Mouse (Mus musculus) kidney, postnatal 10 days (tissue): ENCODE measurements around the gene Timp1.

Experiments used
- DNase-seq: peaks from one replicate; pipeline ENCODE4 v3.0.0; 2021; ENCODE audit warnings: mixed read lengths

Timp1 gene

DNA sequence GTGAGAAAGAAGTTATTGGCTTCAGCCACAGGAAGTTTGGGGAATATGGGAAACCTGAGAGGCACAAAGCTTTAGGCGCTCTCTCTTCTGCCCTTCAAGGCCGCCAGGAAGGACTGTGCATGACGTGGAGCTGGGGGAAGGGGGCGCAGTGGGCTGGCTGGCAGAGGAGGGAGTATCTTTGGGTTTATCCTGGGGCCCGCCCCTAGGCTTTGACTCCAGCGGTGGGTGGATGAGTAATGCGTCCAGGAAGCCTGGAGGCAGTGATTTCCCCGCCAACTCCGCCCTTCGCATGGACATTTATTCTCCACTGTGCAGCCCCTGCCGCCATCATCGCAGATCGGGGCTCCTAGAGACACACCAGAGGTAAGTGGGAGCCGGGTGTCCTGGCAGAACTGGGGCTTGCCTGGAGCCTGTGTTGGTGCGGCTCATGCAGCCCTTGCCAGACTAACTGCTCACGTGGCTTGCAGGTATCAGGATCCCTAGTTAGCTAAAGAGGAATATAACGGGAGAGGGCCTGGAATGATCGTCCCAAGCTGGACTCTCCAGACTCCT lies at the start of gene Timp1:
TSS of gene Timp1 (plus strand) at position 205 of the 552 bp plus-strand sequence.
- DNase-seq, result peak; percentile 62

DNA sequence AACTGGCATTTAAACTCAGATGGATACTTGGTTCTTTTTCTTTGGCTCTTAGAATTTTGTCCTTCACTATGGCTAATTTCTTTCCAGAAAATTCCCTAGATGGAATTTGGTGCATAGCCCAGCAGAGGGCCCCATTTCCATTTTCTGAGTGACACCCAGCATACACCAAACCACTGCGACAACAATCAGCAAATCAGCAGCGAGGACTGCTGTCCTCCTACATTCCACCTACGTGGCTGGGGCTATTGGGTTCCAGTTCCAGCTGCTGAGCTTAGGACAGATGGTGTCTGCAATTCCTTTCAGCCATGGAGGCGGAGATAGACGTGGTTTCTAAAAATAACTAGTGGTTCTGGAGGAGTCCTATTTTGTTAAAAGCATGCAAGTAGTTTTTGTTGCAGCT lies 41.0 kb upstream of the Timp1 start:
- peak; percentile 72 for DNase-seq

DNA sequence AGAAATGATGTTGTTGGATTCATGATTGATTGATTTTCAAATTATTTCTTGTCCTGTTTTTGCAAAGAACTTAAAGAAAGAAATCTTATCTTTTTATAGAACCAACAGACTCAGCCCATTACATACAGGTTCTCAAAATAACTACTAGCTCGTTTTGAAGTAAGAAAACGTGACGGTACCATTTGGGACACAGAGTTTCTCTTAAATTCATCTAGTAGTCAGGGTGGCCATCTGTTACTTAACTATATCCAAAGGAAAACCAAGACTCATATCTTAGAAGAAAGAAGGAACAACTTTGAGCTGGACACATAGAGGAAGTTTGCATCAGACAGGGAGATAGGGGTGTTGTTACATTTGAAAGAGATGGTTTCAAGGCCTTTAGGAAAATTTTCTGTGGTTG lies 22.7 kb upstream of the Timp1 start:
- DNase-seq, result no peak

DNA sequence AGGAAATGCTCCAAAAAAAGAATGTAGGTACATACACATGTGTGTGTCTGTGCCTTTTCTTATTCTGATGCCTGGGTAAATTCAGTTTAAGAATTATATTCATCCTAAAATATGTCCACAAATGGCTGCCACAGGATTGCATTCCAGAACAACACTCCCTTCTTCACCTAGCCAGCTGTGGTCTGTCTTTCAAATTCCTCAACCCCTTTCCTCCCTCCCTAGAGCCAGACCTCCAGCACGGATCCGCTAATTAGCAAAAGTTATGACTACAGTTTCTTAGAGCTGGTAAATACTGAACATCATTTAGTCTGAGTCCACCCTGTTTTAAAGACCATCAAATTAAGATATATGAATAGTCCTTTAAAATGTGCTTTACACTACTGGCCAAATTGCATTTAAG lies 22.1 kb upstream of the Timp1 start:
- no peak for DNase-seq

DNA sequence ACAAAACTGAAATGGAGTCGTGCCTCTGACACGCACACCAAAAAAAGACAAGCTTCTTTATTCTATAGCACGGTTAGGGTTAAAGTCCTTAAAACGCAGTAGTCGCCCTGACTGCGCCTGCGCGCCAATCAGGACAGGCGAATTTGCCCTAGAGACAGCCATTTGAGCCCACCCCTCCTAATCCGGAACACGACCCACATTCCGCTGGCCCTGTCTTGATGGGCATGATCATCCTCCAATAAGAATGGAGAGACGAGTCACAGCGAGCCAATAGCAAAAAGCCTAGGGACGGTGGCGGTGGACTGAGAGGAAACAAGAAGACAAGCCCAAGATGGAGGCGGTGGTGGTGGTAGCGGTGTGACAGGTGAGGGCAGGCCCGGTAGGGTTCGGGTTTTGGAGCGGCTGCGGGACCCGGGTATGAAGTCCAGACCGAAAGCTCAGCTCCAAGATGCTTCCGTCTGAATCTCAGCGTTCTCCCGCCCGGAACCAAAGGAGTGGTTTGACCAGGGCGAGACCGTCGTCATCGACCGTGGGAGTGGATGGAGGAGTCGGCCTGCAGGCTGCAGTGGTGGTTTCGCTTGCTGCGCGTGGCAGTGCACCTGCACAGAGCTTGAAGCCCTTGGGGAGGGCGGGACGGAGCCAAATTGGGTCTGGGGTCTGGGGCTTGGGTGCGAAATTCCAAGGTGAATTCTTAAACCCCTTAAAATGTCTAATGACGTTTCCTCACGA lies 21.5 kb upstream of the Timp1 start:
- peak; percentile 92 for DNase-seq

DNA sequence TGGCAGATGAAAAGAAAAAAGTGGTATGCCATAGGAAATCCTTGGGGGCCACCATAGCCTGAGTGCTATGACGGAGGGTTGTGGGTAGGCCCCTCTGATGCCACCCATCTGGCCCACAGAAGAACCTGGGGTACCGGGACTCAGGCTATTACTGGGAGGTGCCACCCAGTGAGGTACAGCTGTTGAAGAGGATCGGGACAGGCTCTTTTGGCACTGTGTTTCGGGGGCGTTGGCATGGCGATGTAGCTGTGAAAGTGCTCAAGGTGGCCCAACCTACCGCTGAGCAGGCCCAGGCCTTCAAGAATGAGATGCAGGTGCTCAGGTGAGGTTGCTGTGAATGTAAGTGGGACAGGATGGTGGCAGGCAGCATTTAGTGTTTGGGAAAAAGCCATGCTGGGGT lies 16.2 kb upstream of the Timp1 start:
- DNase-seq, result no peak

DNA sequence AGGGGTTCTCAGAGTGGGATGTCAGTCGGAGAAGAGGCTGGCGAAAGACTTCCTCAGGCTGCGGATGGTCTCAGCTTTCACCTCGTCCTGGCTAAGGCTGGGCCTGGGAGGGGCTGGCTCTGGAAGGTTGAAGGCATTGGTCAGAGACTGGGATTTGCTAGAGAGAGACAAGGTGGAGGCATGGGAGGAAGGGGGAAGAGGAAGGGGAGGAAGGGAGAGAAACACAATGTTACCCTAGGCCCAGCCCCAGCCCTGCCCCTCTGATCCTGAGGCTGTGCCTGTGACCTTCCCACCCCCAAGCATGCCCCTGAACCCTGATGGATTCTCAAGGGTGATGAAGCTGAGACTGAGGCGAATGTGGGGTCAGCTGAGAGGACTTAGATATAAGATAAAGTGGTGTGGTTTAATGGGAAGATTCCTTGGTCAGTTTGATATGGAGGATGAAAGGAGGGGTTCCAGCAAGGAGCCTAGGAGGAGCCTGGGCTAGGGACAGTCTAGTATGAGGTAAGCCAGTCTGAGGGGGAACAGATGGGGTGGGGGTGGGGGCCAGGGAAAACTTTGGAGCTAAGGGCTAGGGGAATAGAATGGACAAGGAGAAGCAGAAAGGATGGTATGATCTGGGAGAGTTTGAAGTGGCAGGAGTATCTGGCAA lies 8.4 kb upstream of the Timp1 start:
- no peak for DNase-seq

DNA sequence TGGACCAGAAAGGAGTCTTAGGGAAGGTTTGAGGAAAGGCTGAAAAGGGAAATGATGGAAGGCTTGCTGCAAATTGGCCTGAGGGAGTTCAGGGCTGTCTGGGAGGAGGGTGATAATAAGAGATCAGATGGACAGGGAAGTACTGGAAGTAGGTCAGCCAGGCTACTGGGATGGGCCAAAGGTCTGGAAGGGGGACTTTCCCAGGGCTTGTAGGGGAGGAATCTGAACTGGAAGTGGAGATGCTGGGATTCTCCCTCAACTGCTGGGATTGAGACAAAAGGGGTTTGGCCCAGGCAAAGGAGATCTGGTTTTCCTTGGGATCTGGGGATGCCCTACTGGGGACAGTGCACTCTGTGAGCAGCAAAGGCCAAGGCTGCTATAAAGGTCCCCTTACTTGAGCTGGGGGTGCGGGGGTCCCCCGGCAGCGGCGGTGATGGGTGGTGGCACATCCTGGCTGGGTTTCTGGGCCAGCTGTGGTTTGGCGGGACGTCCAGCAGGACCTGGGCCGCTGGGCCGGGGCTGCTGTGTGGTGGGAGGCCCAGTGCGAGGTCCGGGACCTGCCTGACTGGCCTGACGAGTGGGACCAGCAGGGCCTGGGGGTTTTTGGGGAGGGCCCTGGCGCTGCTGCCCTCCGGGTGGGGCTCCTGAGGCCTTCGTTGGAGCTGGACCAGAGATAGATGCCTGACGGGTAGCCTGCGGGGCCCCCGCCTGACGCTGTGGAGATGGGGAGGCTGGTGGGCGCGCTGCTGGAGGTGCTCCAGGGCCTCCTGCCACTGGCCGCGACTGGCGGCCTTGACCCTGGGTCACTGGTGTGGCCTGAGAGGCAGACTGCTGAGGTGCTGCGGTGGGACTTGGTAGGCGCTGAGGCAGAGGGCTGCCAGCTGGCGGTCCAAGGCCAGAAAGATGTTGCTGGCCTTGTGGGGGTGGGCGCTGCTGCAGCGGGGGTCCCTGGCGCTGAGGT lies 7.6 kb upstream of the Timp1 start:
- peak; percentile 23 for DNase-seq

DNA sequence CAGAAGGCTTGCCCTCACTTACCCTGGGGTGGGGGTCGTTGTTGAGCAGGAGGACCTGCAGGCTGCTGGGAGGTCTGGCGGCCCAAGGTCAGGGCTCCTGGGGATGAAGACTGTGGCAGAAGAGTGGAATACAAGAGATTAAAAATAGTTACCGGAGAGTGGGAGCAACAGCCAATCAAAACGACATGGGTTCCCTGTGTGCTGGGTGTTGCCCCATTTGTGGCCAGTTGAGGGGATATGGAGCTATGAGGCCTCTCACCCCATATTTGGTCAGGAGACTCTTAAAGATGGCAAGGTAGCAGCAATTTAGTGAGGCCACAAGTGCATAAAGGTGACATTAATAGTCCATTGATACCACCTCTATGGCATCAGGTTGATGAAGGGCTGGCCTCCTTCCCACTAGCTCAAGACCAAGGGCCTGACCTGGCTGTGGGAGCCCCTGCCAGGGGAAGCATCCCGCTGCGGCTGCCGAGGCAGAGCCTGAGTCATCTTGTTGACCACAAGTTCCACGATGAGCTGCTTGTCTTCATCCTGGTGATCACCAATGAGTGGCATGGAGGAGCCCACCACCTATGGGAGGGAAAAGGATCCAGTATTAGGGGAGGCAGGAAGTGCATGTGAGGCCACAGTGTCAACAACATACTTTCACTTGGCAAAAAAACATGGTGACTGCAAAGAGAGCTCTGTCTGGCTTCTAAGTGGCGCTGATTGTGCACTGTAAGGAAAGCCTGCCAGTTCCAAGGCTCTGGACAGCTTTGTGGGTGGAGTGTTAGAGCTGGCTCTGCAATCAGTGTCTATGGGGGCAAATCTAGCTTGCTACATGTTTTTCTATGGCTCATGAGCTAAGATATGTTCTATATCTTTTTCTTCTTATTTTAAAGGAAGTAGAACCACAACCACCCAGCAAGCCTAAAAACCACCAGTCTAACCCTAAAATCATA lies 6.5 kb upstream of the Timp1 start:
- DNase-seq, result no peak

DNA sequence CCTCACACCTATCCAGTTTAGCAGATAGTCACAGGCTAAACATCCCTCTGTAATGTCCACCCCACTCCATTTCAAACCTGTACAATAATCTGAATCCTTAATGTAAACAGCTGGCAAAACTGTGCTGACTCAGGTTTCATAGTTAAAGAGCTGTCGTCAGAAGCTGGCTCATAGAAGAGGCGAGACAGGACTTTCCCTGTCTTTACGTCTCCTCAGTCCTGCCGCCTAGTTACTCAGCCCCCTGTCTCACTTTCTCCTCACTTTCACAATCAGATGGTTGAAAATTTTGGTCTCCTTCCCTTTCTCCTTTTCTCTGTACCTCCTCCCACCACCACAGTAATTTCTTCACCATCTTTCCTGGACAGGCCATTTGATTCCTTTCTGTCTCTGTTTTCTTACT lies 1.9 kb upstream of the Timp1 start:
- no peak for DNase-seq

DNA sequence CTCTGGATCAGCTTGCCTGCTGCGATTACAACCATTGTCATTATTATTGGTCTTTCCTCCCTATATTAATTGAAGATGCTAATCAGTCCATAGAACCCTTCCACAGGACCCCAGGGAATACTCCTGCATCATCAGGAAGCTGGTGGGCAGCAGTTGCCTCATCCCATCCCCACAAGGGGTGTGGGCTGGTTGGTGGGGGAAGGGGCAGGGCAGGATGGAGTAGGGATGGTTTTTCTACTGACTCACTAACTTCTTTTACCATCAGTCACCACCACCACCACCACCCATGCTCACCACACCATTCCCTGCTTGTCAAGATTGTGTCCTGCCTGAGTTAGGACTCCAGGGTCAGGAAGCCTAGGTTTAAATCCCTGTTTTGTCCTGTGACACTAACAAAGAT lies 763 bp upstream of the Timp1 start:
- no peak for DNase-seq

DNA sequence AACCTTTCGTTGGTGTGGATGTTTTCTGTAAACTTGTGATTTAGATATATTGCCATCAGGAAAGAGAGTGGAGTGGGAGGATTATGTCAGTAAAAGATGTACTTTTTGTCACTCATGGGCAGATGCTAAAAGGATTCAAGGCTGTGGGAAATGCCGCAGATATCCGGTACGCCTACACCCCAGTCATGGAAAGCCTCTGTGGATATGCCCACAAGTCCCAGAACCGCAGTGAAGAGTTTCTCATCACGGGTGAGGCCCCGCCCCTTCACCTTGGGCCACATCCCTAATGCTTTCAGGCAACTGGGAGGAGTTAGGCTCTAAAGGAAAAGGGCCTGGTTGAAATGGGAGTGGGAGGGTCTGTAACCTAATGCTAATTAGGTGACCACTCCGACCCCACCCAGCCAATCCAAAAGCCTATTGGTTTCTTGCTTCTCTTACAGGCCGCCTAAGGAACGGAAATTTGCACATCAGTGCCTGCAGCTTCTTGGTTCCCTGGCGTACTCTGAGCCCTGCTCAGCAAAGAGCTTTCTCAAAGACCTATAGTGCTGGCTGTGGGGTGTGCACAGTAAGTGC lies 3.0 kb downstream of the Timp1 start:
- no peak for DNase-seq

DNA sequence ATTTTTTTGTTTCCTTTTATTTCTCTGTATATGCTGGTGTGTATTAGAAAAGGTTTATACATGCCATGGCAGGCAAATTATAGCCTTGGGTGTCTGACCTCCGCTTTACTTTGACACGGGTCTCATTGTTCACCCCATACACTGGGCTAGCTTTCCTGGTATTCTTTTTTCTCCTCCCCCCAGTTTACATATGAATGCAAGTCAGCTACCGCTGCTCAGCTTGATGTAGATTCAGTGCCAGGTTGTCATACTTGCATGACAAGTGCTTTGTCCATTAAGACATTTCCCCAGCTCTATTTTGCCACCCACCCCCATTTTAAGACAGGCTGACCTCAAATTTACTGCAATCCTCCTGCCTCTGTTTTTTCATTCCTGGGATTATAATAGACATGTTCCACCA lies 5.3 kb downstream of the Timp1 start:
- DNase-seq, result no peak

DNA sequence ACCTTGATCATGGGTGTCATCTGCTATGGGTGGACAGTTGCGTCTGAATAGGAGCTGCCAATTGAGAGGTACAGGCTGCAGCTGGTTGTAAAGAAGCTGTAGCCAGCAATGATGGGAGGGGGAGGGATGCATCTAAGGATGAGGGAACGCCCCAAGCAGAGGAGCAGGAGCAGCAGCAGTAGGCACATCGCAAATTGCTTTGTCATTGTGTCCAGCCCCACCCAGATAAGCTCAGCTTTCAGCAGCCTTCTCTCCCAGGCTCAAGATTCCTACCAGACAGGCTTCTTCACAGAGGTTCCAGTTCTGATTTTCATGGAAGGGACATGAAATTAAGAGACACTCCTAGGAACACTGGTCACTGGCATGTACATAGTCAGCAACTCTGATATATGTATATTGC lies 40.1 kb downstream of the Timp1 start:
- no peak for DNase-seq

DNA sequence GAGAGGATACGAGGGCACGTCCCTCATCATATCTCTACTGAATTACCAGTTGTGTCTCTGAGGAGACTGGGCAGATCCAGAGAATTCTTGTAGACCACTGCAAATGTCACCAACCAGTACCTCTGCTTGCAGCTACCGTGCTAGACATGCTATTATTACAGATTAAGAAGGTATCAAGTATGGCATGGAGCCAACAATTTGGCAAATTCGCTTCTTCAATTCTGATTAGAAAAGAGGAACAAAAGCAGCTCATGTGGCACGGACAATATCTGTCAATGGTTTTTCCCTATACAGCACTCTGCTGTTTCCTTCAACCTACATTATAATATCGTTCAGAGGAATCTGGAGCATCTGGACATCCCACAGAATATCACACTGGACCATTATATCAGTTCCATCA lies 43.8 kb downstream of the Timp1 start:
- no peak for DNase-seq

DNA sequence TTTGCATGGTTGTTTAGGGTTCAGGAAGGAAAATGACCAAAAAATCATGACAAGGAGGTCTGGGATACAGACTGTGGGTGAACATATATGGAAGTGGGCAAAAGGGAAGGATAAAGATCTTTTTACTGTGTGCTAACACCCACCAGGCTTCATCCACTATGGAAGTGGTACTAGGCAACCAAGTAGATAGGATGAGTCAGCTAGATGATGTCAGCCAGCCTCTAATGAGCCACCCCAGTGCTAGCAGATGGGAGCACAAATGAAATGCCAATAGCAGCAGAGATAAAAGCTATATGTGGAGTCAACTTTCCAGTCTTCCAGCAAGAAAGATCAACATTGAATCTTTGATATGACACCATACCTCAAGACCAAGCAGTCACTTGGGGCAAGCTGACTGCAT lies 45.1 kb downstream of the Timp1 start:
- no peak for DNase-seq

DNA sequence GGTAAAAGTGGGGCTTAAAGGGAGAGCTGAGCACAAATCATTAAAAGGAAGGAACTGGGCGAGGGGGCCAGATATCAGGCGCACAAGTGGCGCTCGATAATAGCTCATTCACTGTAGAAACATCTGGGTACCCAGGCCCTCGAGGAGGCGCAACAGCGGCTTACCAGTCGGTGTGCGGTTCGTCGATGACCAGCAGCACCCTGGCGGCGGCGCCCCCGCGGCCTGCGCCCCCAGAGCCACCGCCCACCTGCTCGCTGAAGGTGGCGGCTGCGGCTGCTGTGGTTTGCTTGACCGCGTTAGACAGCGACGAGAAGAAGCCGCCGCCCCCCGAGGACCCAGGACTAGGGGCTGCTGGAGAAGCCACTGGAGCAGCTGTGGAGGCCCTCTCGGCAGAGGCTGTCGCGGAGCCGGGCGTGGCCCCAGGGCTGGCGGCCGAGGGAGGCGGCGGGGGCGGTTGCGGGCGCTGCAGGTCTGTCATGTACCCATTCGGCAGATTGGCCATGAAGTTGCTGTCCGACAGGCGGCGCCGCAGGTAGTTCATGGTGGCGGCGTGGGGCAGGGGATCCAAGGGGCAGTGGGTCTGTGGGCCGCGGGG lies 50.4 kb downstream of the Timp1 start:
- DNase-seq, result no peak

DNA sequence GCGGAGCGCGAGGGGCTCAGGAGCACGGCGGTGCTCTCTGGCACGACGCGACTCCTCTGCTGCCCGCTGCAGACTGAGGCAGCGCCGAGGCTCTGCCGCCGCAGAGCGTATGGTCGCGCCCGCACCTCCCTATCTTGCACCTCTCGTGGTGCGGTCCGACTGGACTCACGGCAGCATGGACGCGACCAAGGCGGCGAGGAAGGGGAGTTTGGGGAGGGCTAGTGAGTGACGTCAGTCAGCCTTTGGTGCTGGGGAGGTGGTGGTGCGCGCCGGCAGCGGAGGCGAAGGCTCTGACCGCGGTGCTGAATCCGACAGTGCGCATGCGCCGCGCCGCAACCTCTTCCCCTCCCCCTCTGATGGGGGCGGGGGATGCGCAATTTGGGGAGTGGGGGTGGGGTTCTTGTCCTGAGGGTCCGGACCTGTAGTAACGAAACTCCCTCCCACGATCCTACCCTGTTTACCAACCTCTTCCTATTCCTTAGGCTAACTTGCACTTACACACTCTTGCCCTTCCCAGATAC lies 50.9 kb downstream of the Timp1 start, which contains the start of gene Syn1:
TSS of gene Syn1 (minus strand) at position 161 of the 521 bp plus-strand sequence.
- peak; percentile 85 for DNase-seq

DNA sequence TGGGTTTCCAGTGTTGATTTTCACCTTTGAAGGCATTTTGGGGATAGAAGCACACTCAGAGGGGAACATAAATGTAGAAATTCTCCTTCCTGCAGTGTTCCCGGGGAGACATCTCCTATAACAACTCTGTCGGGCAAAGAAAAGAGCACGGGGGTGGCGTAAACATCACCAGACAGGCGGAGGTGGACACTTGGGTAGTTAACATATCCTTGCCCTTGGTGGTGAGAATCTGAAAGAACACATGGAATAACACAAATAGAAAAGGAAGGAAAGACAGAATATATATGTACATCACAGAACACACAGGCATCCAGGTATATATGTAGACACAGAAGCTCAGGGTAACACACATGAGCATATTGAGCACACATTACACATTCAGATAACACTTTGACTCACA lies 51.4 kb downstream of the Timp1 start:
- no peak for DNase-seq

DNA sequence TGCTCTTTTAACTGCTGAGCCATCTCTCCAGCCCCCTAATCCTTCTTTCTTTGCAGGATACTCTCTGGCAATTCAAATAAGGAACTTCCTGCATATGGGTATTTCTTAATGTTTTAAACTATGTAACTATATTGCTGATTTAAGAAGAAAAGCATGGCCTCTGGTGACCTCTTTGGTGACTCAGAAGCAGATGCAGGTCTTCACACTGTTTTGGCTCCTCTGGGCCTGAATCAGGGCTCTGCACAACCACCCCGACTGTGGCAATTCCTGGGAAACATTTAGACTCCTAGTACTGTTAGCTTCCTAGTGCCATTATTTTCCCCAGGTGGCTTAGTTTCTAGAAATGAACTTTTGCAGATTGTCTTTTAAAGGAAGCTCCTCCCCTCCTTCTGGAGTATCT lies 53.5 kb downstream of the Timp1 start:
- DNase-seq, result no peak
